Mouse (Mus musculus) small intestine, adult 2 months (tissue): ENCODE data around the gene Ccdc163. TPM values are rescaled to one million over a fixed set of nuclear protein-coding genes. Genes with fewer than 3 reads are reported as not detected.
A peak's percentile ranks its signal among the peaks of the same experiment; 100 is the strongest.

ENCODE experiments used
- H3K27ac ChIP-seq: fragments of 200-500 bp; 2 replicates; pipeline ENCODE4 v1.5.1; 2012; ENCODE audit warnings: low read depth, low read length, control low read depth, inconsistent platforms; ENCODE audit not compliant: insufficient read depth
- H3K27me3 ChIP-seq: fragments of 200-500 bp; 2 replicates; pipeline ENCODE4 v1.6.1; 2012; ENCODE audit warnings: mild to moderate bottlenecking, moderate library complexity, low read length, inconsistent platforms; ENCODE audit not compliant: control insufficient read depth, insufficient read depth
- H3K36me3 ChIP-seq: fragments of 200-500 bp; 2 replicates; pipeline ENCODE4 v1.6.1; 2012; ENCODE audit warnings: mild to moderate bottlenecking, low read length, control low read depth, inconsistent platforms; ENCODE audit not compliant: control insufficient read depth, insufficient read depth
- H3K4me1 ChIP-seq: fragments of 200-500 bp; 2 replicates; pipeline ENCODE4 v1.6.1; 2012; ENCODE audit warnings: low read length, inconsistent platforms, mixed read lengths; ENCODE audit not compliant: control insufficient read depth, insufficient read depth, insufficient read length
- H3K4me3 ChIP-seq: fragments of 200-500 bp; 2 replicates; pipeline ENCODE4 v1.5.1; 2012; ENCODE audit warnings: low read depth, mild to moderate bottlenecking, control low read depth, inconsistent platforms, low read length, moderate library complexity
- CTCF ChIP-seq: fragments of 200-500 bp; IDR thresholded peaks from 2 replicates; pipeline ENCODE4 v1.5.1; 2012; ENCODE audit warnings: low read depth, mild to moderate bottlenecking, control low read depth, inconsistent platforms, low read length, moderate library complexity, mixed read lengths; ENCODE audit not compliant: insufficient replicate concordance, insufficient read length; ENCODE audit errors: extremely low read depth
- POLR2A ChIP-seq: fragments of 200-500 bp; IDR thresholded peaks from 2 replicates; pipeline ENCODE4 v1.6.1; 2012; ENCODE audit warnings: low read depth, mild to moderate bottlenecking, control low read depth, inconsistent platforms, low read length, moderate library complexity
- WGBS: fragments of 180-500 bp; shearing (Covaris S2); methylation state at CpG from one replicate; pipeline ENCODE4 v1.1.7; 2018; 5-methylcytosine and 5-hydroxymethylcytosine counted together
- polyA plus RNA-seq: library from polyadenylated mRNA; depleted of rRNA; stranded (reverse); fragments of >200 nt; gene quantifications from 2 replicates; pipeline ENCODE4 v1.2.3, GENCODE M21; 2012

Ccdc163 gene
- polyA plus RNA-seq, 1 experiment: 8.9 TPM

DNA sequence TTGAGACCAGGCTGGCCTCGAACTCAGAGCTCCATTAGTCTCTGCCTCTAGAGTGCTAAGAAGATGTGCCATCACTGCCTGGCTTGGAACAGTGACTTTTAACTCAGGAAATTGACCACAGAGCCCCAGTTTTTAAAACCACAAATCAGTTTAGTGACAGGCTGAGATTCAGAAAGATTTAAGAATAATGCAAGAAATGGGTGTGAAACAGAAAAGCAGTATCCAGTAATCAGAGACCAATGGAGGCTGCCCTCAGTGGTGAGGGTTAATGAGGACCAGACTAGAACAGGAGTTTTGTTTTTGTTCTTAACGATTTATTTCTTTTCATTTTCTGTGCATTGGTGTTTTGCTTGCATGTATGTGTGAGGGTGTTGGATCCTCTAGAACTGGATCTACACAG is 23.6 kb upstream of the Ccdc163 start:
- Histone ChIP-seq H3K4me3 (peak overlapping the region; percentile 66; the same call in 1 of the 2 replicates), H3K4me1 (peaks cover 10% of the 10 kb centered on the region; the same call in 1 of the 2 replicates), H3K27me3 (no peaks in the 10 kb centered on the region), H3K36me3 (peaks cover 14% of the 10 kb centered on the region), H3K27ac (peak overlapping the region; percentile 83)
- TF ChIP-seq POLR2A (no peak), CTCF (no peak)
- WGBS: 44% methylated on average over 2 of the region's 2 CpGs

DNA sequence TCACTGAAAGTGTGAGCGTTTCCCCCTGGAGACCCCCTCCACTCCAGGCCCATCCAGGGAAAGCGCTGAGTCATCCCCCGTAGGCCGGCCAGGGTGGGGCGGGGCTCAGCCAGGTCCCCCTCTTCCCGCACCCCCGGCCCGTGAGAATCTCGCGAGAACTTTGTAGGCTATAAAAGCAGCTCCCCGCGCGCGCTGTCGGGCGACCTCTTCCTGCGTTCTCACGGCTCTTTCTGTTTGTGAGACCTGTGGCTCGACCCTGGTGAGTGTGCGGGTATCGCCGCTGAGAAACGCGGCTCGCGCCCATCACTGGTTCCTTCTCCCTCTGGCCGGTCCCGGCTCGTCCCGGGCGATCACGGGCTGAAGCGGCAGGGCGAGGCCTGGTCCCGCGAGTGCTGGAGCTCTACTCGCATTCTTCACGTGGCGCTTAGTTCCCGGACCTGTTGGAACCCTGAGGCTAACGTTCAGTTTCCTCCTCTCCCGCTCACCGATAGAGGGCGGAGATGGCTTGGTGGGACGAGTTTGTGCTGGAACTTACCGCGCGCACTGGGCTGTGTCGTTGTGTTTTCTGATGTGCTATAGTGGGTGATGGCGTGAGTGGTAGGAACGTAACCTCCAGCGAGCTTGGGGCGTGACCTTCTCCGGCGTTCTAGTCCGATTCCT is 22.8 kb upstream of the Ccdc163 start, which contains the start of gene Prdx1:
Prdx1 (plus strand) TSS at position 143 of the 660 bp plus-strand sequence.
- TF ChIP-seq POLR2A (peak; percentile 94), CTCF (peak; percentile 64; the same call in 1 of the 2 replicates)
- Histone ChIP-seq H3K4me3 (peak within 1 kb of the TSS; percentile 66), H3K36me3 (peaks cover 19% of the 10 kb centered on the region), H3K27me3 (no peaks in the 10 kb centered on the region), H3K27ac (peak within 1 kb of the TSS; percentile 83), H3K4me1 (peaks cover 8% of the 10 kb centered on the region; the same call in 1 of the 2 replicates)
- under 1% methylated on average over 56 of the region's 56 CpGs for WGBS

GRCm38 (mm10) chr4:116687041-116687440 is 21.3 kb upstream of the Ccdc163 start:
- 9% methylated on average over 1 of the region's 1 CpGs for WGBS
- H3K36me3 ChIP-seq: peaks cover 30% of the 10 kb centered on the region
- TF ChIP-seq CTCF (no peak), POLR2A (no peak)
- H3K4me3 ChIP-seq: no peak overlapping the region
- no peaks in the 10 kb centered on the region for H3K27me3 ChIP-seq
- H3K27ac ChIP-seq: peak overlapping the region; percentile 83
- H3K4me1 ChIP-seq: peaks cover 10% of the 10 kb centered on the region; the same call in 1 of the 2 replicates

GRCm38 (mm10) chr4:116689309-116689876 is 18.9 kb upstream of the Ccdc163 start:
- Histone ChIP-seq H3K27me3 (no peaks in the 10 kb centered on the region), H3K4me3 (no peak overlapping the region), H3K4me1 (peaks cover 4% of the 10 kb centered on the region; the same call in 1 of the 2 replicates), H3K36me3 (peaks cover 51% of the 10 kb centered on the region), H3K27ac (no peak overlapping the region)
- 49% methylated on average over 4 of the region's 4 CpGs for WGBS
- TF ChIP-seq POLR2A (no peak), CTCF (no peak)

- no peak overlapping the region for H3K27ac ChIP-seq
- 79% methylated on average over 2 of the region's 2 CpGs for WGBS
- TF ChIP-seq POLR2A: no peak
- no peak for TF ChIP-seq CTCF
- H3K4me3 ChIP-seq: no peak overlapping the region
- H3K4me1 ChIP-seq: peaks cover 2% of the 10 kb centered on the region; the same call in 1 of the 2 replicates
- peaks cover 73% of the 10 kb centered on the region for H3K36me3 ChIP-seq
- no peaks in the 10 kb centered on the region for H3K27me3 ChIP-seq
Observed at GRCm38 (mm10) chr4:116692146-116692545, 16.2 kb upstream of the Ccdc163 start.

GRCm38 (mm10) chr4:116693785-116694184 is 14.5 kb upstream of the Ccdc163 start:
- Histone ChIP-seq H3K27ac (no peak overlapping the region), H3K4me1 (peaks cover 2% of the 10 kb centered on the region; the same call in 1 of the 2 replicates), H3K36me3 (peaks cover 79% of the 10 kb centered on the region), H3K27me3 (no peaks in the 10 kb centered on the region), H3K4me3 (no peak overlapping the region)
- WGBS: 60% methylated on average over 2 of the region's 2 CpGs
- TF ChIP-seq CTCF: no peak
- TF ChIP-seq POLR2A: no peak

DNA sequence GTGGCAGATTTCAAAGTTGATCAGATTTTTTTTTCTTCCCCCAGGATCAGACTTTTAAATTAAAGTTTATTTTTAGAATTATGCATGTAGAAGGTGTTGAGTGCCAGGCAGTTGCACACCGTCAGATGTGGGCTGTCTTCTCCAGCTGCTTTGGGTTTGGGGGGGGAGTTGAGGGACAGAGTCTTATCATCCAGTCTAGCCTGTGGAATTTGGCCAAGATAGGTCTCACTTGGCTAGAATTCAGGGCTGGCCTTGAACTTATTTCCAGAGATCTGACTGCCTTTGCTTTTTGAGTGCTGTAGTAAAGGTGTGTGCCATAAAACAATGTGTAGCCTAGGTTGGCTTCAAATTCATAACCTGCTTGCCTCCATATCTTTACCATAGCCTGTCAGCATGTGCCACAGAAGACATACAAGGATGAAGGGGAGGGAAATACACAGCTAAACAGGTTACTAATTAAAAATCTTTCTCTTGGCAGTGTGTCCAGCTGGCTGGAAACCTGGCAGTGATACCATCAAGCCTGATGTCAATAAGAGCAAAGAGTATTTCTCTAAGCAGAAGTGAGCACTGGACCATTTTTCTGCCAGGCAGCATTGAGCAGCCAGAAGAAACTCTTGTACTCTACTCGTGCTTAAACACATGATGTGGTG is 9.5 kb upstream of the Ccdc163 start:
- Histone ChIP-seq H3K4me3 (no peak overlapping the region), H3K4me1 (no peaks in the 10 kb centered on the region), H3K27ac (no peak overlapping the region), H3K36me3 (peaks cover 61% of the 10 kb centered on the region), H3K27me3 (no peaks in the 10 kb centered on the region)
- TF ChIP-seq CTCF: no peak
- TF ChIP-seq POLR2A: no peak
- WGBS: 42% methylated on average over 2 of the region's 2 CpGs
